Mouse (Mus musculus) megakaryocyte, embryonic 14.5 days (primary cell): ENCODE data around the gene Setd1a.

ENCODE experiments used
- FLI1 ChIP-seq: IDR thresholded peaks from 2 replicates; pipeline ENCODE4 v1.6.1; 2012; ENCODE audit warnings: low read length, inconsistent platforms, mixed read lengths
- GATA1 ChIP-seq: IDR thresholded peaks from 3 replicates; pipeline ENCODE4 v1.6.1; 2012; ENCODE audit warnings: mixed read lengths, low read length, inconsistent platforms, borderline replicate concordance

- TF ChIP-seq GATA1 (no peak), FLI1 (no peak)
These were observed 1.2 kb downstream of the Setd1a start for GRCm38 (mm10) chr7:127777474-127778266.
